8 mouse cellular contexts compared by ENCODE assay signal in genomic region chr3:51561109-51561992, GRCm38 (mm10). TPM values are rescaled to one million over a fixed set of nuclear protein-coding genes. Genes with fewer than 3 reads are reported as not detected.
DNase-seq lines count a peak whose midpoint lies in the region; ATAC-seq and TF ChIP-seq lines count a peak whose summit lies in the region.

No protein-coding gene starts in this region.

- H3K9ac ChIP-seq in forebrain, postnatal 0 days = peak overlapping the region; percentile 99
- H3K9ac ChIP-seq in hindbrain, embryonic 11.5 days (ENCODE audit: low read depth, low read length) = peak overlapping the region; percentile 95

- peaks cover 8% of the 10 kb centered on the region; the same call in 1 of the 2 replicates for H3K4me1 ChIP-seq in forebrain, postnatal 0 days (ENCODE audit: insufficient read depth)
- no peaks in the 10 kb centered on the region for H3K4me1 ChIP-seq in hindbrain, embryonic 11.5 days (replicated peaks; ENCODE audit: control insufficient read depth, insufficient read depth, low read length)

- peak; percentile 61 for ATAC-seq in forebrain, postnatal 0 days
- peak; percentile 48 for ATAC-seq in hindbrain, embryonic 11.5 days (ENCODE audit: low FRiP score)

- no peaks in the 10 kb centered on the region for H3K36me3 ChIP-seq in forebrain, postnatal 0 days (ENCODE audit: insufficient read depth)
- H3K36me3 ChIP-seq in hindbrain, embryonic 11.5 days (ENCODE audit: control insufficient read depth, insufficient read depth, low read length) = no peaks in the 10 kb centered on the region

- DNase-seq in Muller cell, postnatal 12 days (ENCODE audit: inconsistent ontology term) = peak; percentile 83
- peak; percentile 73 for DNase-seq in cerebellum, adult 18-20 months
- DNase-seq in forebrain, postnatal 0 days = peak; percentile 81
- DNase-seq in hindbrain, embryonic 11.5 days (ENCODE audit: low spot score) = peak; percentile 78
- peak; percentile 47 to 54 for DNase-seq in layer of hippocampus, postnatal 36 days
- peak; percentile 56 for DNase-seq in lung, postnatal 25 days (ENCODE audit: low spot score)
- peak; percentile 81 for DNase-seq in retina, postnatal 1 day
- peak; percentile 73 for DNase-seq in urinary bladder, postnatal 14 days (ENCODE audit: low spot score)

- peak overlapping the region; percentile 91 for H3K4me2 ChIP-seq in forebrain, postnatal 0 days (ENCODE audit: low read depth)
- peak overlapping the region; percentile 97 for H3K4me2 ChIP-seq in hindbrain, embryonic 11.5 days (replicated peaks; ENCODE audit: low read depth, low read length)

- H3K9me3 ChIP-seq in forebrain, postnatal 0 days (ENCODE audit: low read length) = no peaks in the 10 kb centered on the region
- H3K9me3 ChIP-seq in hindbrain, embryonic 11.5 days (ENCODE audit: control insufficient read depth, low read length) = no peaks in the 10 kb centered on the region

- WGBS in forebrain, postnatal 0 days = 1% methylated on average over 32 of the region's 32 CpGs
- WGBS in hindbrain, embryonic 11.5 days = 3% methylated on average over 32 of the region's 32 CpGs

- peak; percentile 63 for TF ChIP-seq CTCF in forebrain, postnatal 0 days (IDR thresholded peaks at IDR 0.05; ENCODE audit: low read depth)

- H3K27me3 ChIP-seq in forebrain, postnatal 0 days (ENCODE audit: insufficient read depth, low read length) = no peaks in the 10 kb centered on the region
- no peaks in the 10 kb centered on the region for H3K27me3 ChIP-seq in hindbrain, embryonic 11.5 days (ENCODE audit: control insufficient read depth, insufficient read depth, low read length)

- H3K27ac ChIP-seq in forebrain, postnatal 0 days (ENCODE audit: low read depth, low read length) = peak overlapping the region; percentile 96
- peak overlapping the region; percentile 92 for H3K27ac ChIP-seq in hindbrain, embryonic 11.5 days (ENCODE audit: low read depth, low read length)

- peak overlapping the region; percentile 97 for H3K4me3 ChIP-seq in forebrain, postnatal 0 days (ENCODE audit: low read depth, low read length)
- peak overlapping the region; percentile 83 for H3K4me3 ChIP-seq in hindbrain, embryonic 11.5 days (ENCODE audit: low read depth, low read length)

RNA-seq across cellular contexts. Expression of gene Setd7, which starts 0.7 kb away (rescaled TPM):
- total RNA-seq in forebrain, postnatal 0 days (2014; rRNA removed) = 15.2 and 22.8 TPM in 2 replicates
- 0.92 and 2.1 TPM in 2 replicates for polyA plus RNA-seq in forebrain, postnatal 0 days (2015; fragmentation: Nextera tagmentation; extraction: Ambion mirVana)
- 4.0 and 8.2 TPM in 2 replicates for polyA plus RNA-seq in hindbrain, embryonic 11.5 days (2014; fragmentation: Nextera tagmentation; extraction: Ambion mirVana)
- total RNA-seq in layer of hippocampus, postnatal 36 days (2021) = 100 to 1,000 TPM; 159 to 165 TPM

Comparison
In these comparisons a context has a peak if more than half of its experiments do, and no peak if none do; other contexts are left out.
1. Peak in every context shown above with its lines: DNase-seq, ATAC-seq, H3K4me3 ChIP-seq and H3K27ac ChIP-seq.